Mouse (Mus musculus) hindbrain, embryonic 14.5 days (tissue): ENCODE results near the gene Plekhm3. TPM values are rescaled to one million over a fixed set of nuclear protein-coding genes. Genes with fewer than 3 reads are reported as not detected.

Experiments used
- ATAC-seq: fragments of 200-750 bp; cut with Nextera tagmentation; 2 replicates; pipeline ENCODE4 v1.8.0; 2017; ENCODE audit warnings: moderate number of reproducible peaks, mild to moderate bottlenecking, moderate TSS enrichment, moderate library complexity; ENCODE audit not compliant: low FRiP score
- DNase-seq: peaks from one replicate; pipeline ENCODE4 v3.0.0-alpha.2; 2015; ENCODE audit warnings: low spot score
- H3K27ac ChIP-seq: fragments of 300-500 bp; sonication (generic); 2 replicates; pipeline ENCODE4 v1.5.1; 2014; ENCODE audit warnings: mild to moderate bottlenecking, moderate library complexity
- H3K27me3 ChIP-seq: fragments of 300-500 bp; sonication (generic); 2 replicates; pipeline ENCODE4 v1.6.1; 2014; ENCODE audit warnings: mild to moderate bottlenecking, low read length, mixed read lengths; ENCODE audit not compliant: control insufficient read depth, insufficient read depth
- H3K36me3 ChIP-seq: fragments of 300-500 bp; sonication (generic); replicated peaks from 2 replicates; pipeline ENCODE4 v1.6.1; 2014; ENCODE audit not compliant: control insufficient read depth, insufficient read depth
- H3K4me1 ChIP-seq: fragments of 300-500 bp; sonication (generic); replicated peaks from 2 replicates; pipeline ENCODE4 v1.6.1; 2014; ENCODE audit warnings: antibody characterized with exemption, low read length, mixed read lengths; ENCODE audit not compliant: control insufficient read depth, insufficient read depth
- H3K4me2 ChIP-seq: fragments of 300-500 bp; sonication (generic); replicated peaks from 2 replicates; pipeline ENCODE4 v1.6.1; 2014; ENCODE audit warnings: mild to moderate bottlenecking, moderate library complexity
- H3K4me3 ChIP-seq: fragments of 300-500 bp; sonication (generic); replicated peaks from 2 replicates; pipeline ENCODE4 v1.5.1; 2014; ENCODE audit warnings: mild to moderate bottlenecking, low read length
- H3K9ac ChIP-seq: fragments of 300-500 bp; sonication (generic); 2 replicates; pipeline ENCODE4 v1.6.1; 2014
- H3K9me3 ChIP-seq: fragments of 300-500 bp; sonication (generic); 2 replicates; pipeline ENCODE4 v1.6.1; 2016; ENCODE audit warnings: low read length; ENCODE audit not compliant: control insufficient read depth
- WGBS: fragments of 180-500 bp; shearing (Covaris S2); extraction: QIAGEN DNeasy Blood & Tissue Kit; methylation state at CpG from one replicate; pipeline ENCODE4 v1.1.7; 2014; 5-methylcytosine and 5-hydroxymethylcytosine counted together
- polyA plus RNA-seq: library from polyadenylated mRNA; unstranded; fragments of >200 nt; fragmentation: Nextera tagmentation; extraction: Ambion mirVana; gene quantifications from 2 replicates; pipeline ENCODE4 v1.2.1, GENCODE M21; 2014

Gene Plekhm3
- polyA plus RNA-seq, 1 experiment from 2014 or later = 9.1 TPM

- Histone ChIP-seq H3K4me3 (no peak overlapping the region), H3K9me3 (no peaks in the 10 kb centered on the region), H3K27me3 (no peaks in the 10 kb centered on the region), H3K9ac (no peak overlapping the region), H3K4me2 (no peak overlapping the region), H3K36me3 (no peaks in the 10 kb centered on the region), H3K4me1 (no peaks in the 10 kb centered on the region), H3K27ac (no peak overlapping the region)
- ATAC-seq (no peak), DNase-seq (no peak)
- WGBS = 70% methylated on average over 2 of the region's 2 CpGs
These were observed 125.1 kb downstream of the Plekhm3 start for GRCm38 (mm10) chr1:64831552-64831951.

- Histone ChIP-seq H3K27me3 (no peaks in the 10 kb centered on the region), H3K4me1 (no peaks in the 10 kb centered on the region), H3K9me3 (no peaks in the 10 kb centered on the region), H3K36me3 (no peaks in the 10 kb centered on the region), H3K4me3 (no peak overlapping the region), H3K4me2 (no peak overlapping the region), H3K27ac (no peak overlapping the region), H3K9ac (no peak overlapping the region)
- WGBS = 90% methylated on average over 5 of the region's 5 CpGs
- no peak for ATAC-seq
- no peak for DNase-seq
These were observed 129.2 kb downstream of the Plekhm3 start for GRCm38 (mm10) chr1:64827434-64827833.

GRCm38 (mm10) chr1:64826348-64827103 is 130.1 kb downstream of the Plekhm3 start:
- Histone ChIP-seq H3K27ac (no peak overlapping the region), H3K27me3 (no peaks in the 10 kb centered on the region), H3K9me3 (no peaks in the 10 kb centered on the region), H3K4me1 (no peaks in the 10 kb centered on the region), H3K36me3 (no peaks in the 10 kb centered on the region), H3K4me2 (no peak overlapping the region), H3K4me3 (no peak overlapping the region), H3K9ac (no peak overlapping the region)
- ATAC-seq (no peak), DNase-seq (no peak)
- 89% methylated on average over 6 of the region's 6 CpGs for WGBS

GRCm38 (mm10) chr1:64823564-64823963 is 133.1 kb downstream of the Plekhm3 start:
- Histone ChIP-seq H3K27me3 (no peaks in the 10 kb centered on the region), H3K9ac (no peak overlapping the region), H3K36me3 (no peaks in the 10 kb centered on the region), H3K9me3 (no peaks in the 10 kb centered on the region), H3K4me3 (no peak overlapping the region), H3K4me1 (no peaks in the 10 kb centered on the region), H3K27ac (no peak overlapping the region), H3K4me2 (no peak overlapping the region)
- 75% methylated on average over 6 of the region's 6 CpGs for WGBS
- no peak for DNase-seq
- ATAC-seq = no peak

GRCm38 (mm10) chr1:64817709-64818108 is 138.9 kb downstream of the Plekhm3 start:
- ATAC-seq = no peak

GRCm38 (mm10) chr1:64813182-64813581 is 143.4 kb downstream of the Plekhm3 start:
- no peak overlapping the region for H3K27ac ChIP-seq
- no peaks in the 10 kb centered on the region for H3K4me1 ChIP-seq

More at GRCm38 (mm10) chr1:64817709-64818108, 138.9 kb downstream of the Plekhm3 start:
- no peaks in the 10 kb centered on the region for H3K4me1 ChIP-seq
- H3K4me2 ChIP-seq = no peak overlapping the region
- H3K9me3 ChIP-seq = no peaks in the 10 kb centered on the region
- no peaks in the 10 kb centered on the region for H3K27me3 ChIP-seq
- H3K27ac ChIP-seq = no peak overlapping the region
- WGBS = 78% methylated on average over 5 of the region's 5 CpGs
- H3K36me3 ChIP-seq = no peaks in the 10 kb centered on the region
- H3K9ac ChIP-seq = no peak overlapping the region
- no peak overlapping the region for H3K4me3 ChIP-seq
- no peak for DNase-seq

GRCm38 (mm10) chr1:64811956-64812355 is 144.7 kb downstream of the Plekhm3 start:
- WGBS = 100% methylated on average over 1 of the region's 1 CpGs

More at GRCm38 (mm10) chr1:64813182-64813581, 143.4 kb downstream of the Plekhm3 start:
- no peak for DNase-seq
- no peaks in the 10 kb centered on the region for H3K9me3 ChIP-seq
- ATAC-seq = no peak
- no peaks in the 10 kb centered on the region for H3K27me3 ChIP-seq
- no peak overlapping the region for H3K9ac ChIP-seq
- H3K4me3 ChIP-seq = no peak overlapping the region
- 94% methylated on average over 2 of the region's 2 CpGs for WGBS
- no peak overlapping the region for H3K4me2 ChIP-seq
- H3K36me3 ChIP-seq = no peaks in the 10 kb centered on the region

GRCm38 (mm10) chr1:64809085-64809484 is 147.5 kb downstream of the Plekhm3 start:
- DNase-seq (no peak), ATAC-seq (no peak)
- H3K36me3 ChIP-seq = no peaks in the 10 kb centered on the region
- no peak overlapping the region for H3K27ac ChIP-seq
- WGBS = 66% methylated on average over 2 of the region's 2 CpGs
- H3K4me1 ChIP-seq = no peaks in the 10 kb centered on the region
- H3K9ac ChIP-seq = no peak overlapping the region
- no peak overlapping the region for H3K4me3 ChIP-seq
- H3K9me3 ChIP-seq = no peaks in the 10 kb centered on the region
- H3K27me3 ChIP-seq = no peaks in the 10 kb centered on the region
- no peak overlapping the region for H3K4me2 ChIP-seq

More at GRCm38 (mm10) chr1:64811956-64812355, 144.7 kb downstream of the Plekhm3 start:
- Histone ChIP-seq H3K4me2 (no peak overlapping the region), H3K4me1 (no peaks in the 10 kb centered on the region), H3K9ac (no peak overlapping the region), H3K4me3 (no peak overlapping the region), H3K36me3 (no peaks in the 10 kb centered on the region), H3K9me3 (no peaks in the 10 kb centered on the region), H3K27me3 (no peaks in the 10 kb centered on the region), H3K27ac (no peak overlapping the region)
- DNase-seq (no peak), ATAC-seq (no peak)

GRCm38 (mm10) chr1:64807766-64808165 is 148.9 kb downstream of the Plekhm3 start:
- 64% methylated on average over 1 of the region's 1 CpGs for WGBS
- Histone ChIP-seq H3K36me3 (no peaks in the 10 kb centered on the region), H3K9me3 (no peaks in the 10 kb centered on the region), H3K4me1 (no peaks in the 10 kb centered on the region), H3K4me2 (no peak overlapping the region), H3K9ac (no peak overlapping the region), H3K27ac (no peak overlapping the region), H3K4me3 (no peak overlapping the region), H3K27me3 (no peaks in the 10 kb centered on the region)
- ATAC-seq = no peak
- DNase-seq = no peak
